Mouse (Mus musculus) A20 (cell line): ENCODE data around the gene Tmem97.
"Not testable (repeated sequence)": the region's sequence is repeated elsewhere in the genome, so short reads cannot be mapped to it uniquely, and the experiment has no call there.

ENCODE experiments used
- DNase-seq: peaks from one replicate; pipeline ENCODE4 v3.0.0-alpha.2; 2011; ENCODE audit warnings: low read depth, low spot score

The Tmem97 gene

GRCm38 (mm10) chr11:78551059-78551398 lies 452 bp upstream of the Tmem97 start:
- no peak for DNase-seq

GRCm38 (mm10) chr11:78549491-78549987 lies 1.0 kb downstream of the Tmem97 start:
- peak; percentile 35 for DNase-seq

- DNase-seq, result no peak
These were observed 2.7 kb downstream of the Tmem97 start for GRCm38 (mm10) chr11:78547718-78548460.

GRCm38 (mm10) chr11:78545181-78545580 lies 5.4 kb downstream of the Tmem97 start:
- DNase-seq, result peak; percentile 26

- no peak for DNase-seq
These were observed 6.0 kb downstream of the Tmem97 start for GRCm38 (mm10) chr11:78544449-78545111.

GRCm38 (mm10) chr11:78540358-78540757 lies 10.2 kb downstream of the Tmem97 start:
- no peak for DNase-seq

- no peak for DNase-seq
These were observed 13.9 kb downstream of the Tmem97 start for GRCm38 (mm10) chr11:78536690-78537084.

- DNase-seq, result peak; percentile 99
These were observed 14.4 kb downstream of the Tmem97 start, which contains the start of the genes Tnfaip1 and Ift20 for GRCm38 (mm10) chr11:78536080-78536689. Gene Tnfaip1, minus strand, starts transcription at chr11:78536332. Gene Ift20, plus strand, starts transcription at chr11:78536361.

GRCm38 (mm10) chr11:78535376-78536079 lies 15.0 kb downstream of the Tmem97 start:
- peak; percentile 77 for DNase-seq

- DNase-seq, result peak; percentile 29
These were observed 16.1 kb downstream of the Tmem97 start for GRCm38 (mm10) chr11:78534516-78534915.

GRCm38 (mm10) chr11:78531515-78531914 lies 19.1 kb downstream of the Tmem97 start:
- not testable (repeated sequence) for DNase-seq

- no peak for DNase-seq
These were observed 19.5 kb downstream of the Tmem97 start for GRCm38 (mm10) chr11:78531046-78531445.

- DNase-seq, result no peak
These were observed 20.6 kb downstream of the Tmem97 start for GRCm38 (mm10) chr11:78530001-78530400.

GRCm38 (mm10) chr11:78528714-78529113 lies 21.9 kb downstream of the Tmem97 start:
- DNase-seq, result no peak

- no peak for DNase-seq
These were observed 25.7 kb downstream of the Tmem97 start for GRCm38 (mm10) chr11:78524838-78525237.

- DNase-seq, result no peak
These were observed 27.2 kb downstream of the Tmem97 start for GRCm38 (mm10) chr11:78523241-78523955.

- peak; percentile 41 for DNase-seq
These were observed 28.0 kb downstream of the Tmem97 start for GRCm38 (mm10) chr11:78522481-78522997.

GRCm38 (mm10) chr11:78521880-78522279 lies 28.7 kb downstream of the Tmem97 start:
- no peak for DNase-seq

GRCm38 (mm10) chr11:78518931-78519330 lies 31.6 kb downstream of the Tmem97 start:
- DNase-seq, result no peak

- DNase-seq, result peak; percentile 37
These were observed 34.8 kb downstream of the Tmem97 start for GRCm38 (mm10) chr11:78515549-78516325.
